Mouse (Mus musculus): Measurements from ENCODE around the gene Hist1h2af.

Gene Hist1h2af

GRCm38 (mm10) chr13:23515281-23515680 lies 18.4 kb upstream of the Hist1h2af start:
- no peak for DNase-seq (ENCODE audit: low spot score)

- no peak for DNase-seq (ENCODE audit: low spot score)
Measured at GRCm38 (mm10) chr13:23515826-23516620, 17.7 kb upstream of the Hist1h2af start.

GRCm38 (mm10) chr13:23516822-23517602 lies 16.7 kb upstream of the Hist1h2af start:
- peak; percentile 61 for DNase-seq (ENCODE audit: low spot score)

- peak; percentile 85 for DNase-seq (ENCODE audit: low spot score)
Measured at GRCm38 (mm10) chr13:23517603-23518294, 16.0 kb upstream of the Hist1h2af start.

GRCm38 (mm10) chr13:23518295-23518603 lies 15.5 kb upstream of the Hist1h2af start:
- no peak for DNase-seq (ENCODE audit: low spot score)

GRCm38 (mm10) chr13:23518885-23519284 lies 14.8 kb upstream of the Hist1h2af start:
- peak; percentile 76 for DNase-seq (ENCODE audit: low spot score)

GRCm38 (mm10) chr13:23519416-23519815 lies 14.3 kb upstream of the Hist1h2af start:
- DNase-seq (ENCODE audit: low spot score): peak; percentile 77

- no peak for DNase-seq (ENCODE audit: low spot score)
Measured at GRCm38 (mm10) chr13:23521703-23522102, 12.0 kb upstream of the Hist1h2af start.

- no peak for DNase-seq (ENCODE audit: low spot score)
Measured at GRCm38 (mm10) chr13:23523976-23524375, 9.7 kb upstream of the Hist1h2af start.

- DNase-seq (ENCODE audit: low spot score): no peak
Measured at GRCm38 (mm10) chr13:23524654-23525053, 9.1 kb upstream of the Hist1h2af start.

- DNase-seq (ENCODE audit: low spot score): no peak
Measured at GRCm38 (mm10) chr13:23525901-23526300, 7.8 kb upstream of the Hist1h2af start.

- peak; percentile 94 for DNase-seq (ENCODE audit: low spot score)
Measured at GRCm38 (mm10) chr13:23526312-23526711, 7.4 kb upstream of the Hist1h2af start.

- no peak for DNase-seq (ENCODE audit: low spot score)
Measured at GRCm38 (mm10) chr13:23529005-23529404, 4.7 kb upstream of the Hist1h2af start.

GRCm38 (mm10) chr13:23529480-23530165 lies 4.1 kb upstream of the Hist1h2af start:
- DNase-seq (ENCODE audit: low spot score): no peak

GRCm38 (mm10) chr13:23530181-23530900 lies 3.4 kb upstream of the Hist1h2af start:
- no peak for DNase-seq (ENCODE audit: low spot score)

- peak; percentile 97 for DNase-seq (ENCODE audit: low spot score)
Measured at GRCm38 (mm10) chr13:23530901-23531875, 2.5 kb upstream of the Hist1h2af start, which contains the start of gene Hist1h4h. TSS of gene Hist1h4h (plus strand) at chr13:23531050.

- DNase-seq (ENCODE audit: low spot score): no peak
Measured at GRCm38 (mm10) chr13:23532262-23533075, 1.2 kb upstream of the Hist1h2af start.

GRCm38 (mm10) chr13:23534368-23535131 lies 844 bp downstream of the Hist1h2af start:
- no peak for DNase-seq (ENCODE audit: low spot score)
